8 mouse cellular contexts compared by ENCODE assay signal in genomic region chr2:131187602-131187922, GRCm38 (mm10). TPM values are rescaled to one million over a fixed set of nuclear protein-coding genes. Genes with fewer than 3 reads are reported as not detected.
A peak's percentile ranks its signal among the peaks of the same experiment; 100 is the strongest.
DNase-seq lines count a peak whose midpoint lies in the region; ATAC-seq lines count a peak whose summit lies in the region.

No protein-coding gene starts in this region.

- H3K4me2 ChIP-seq in kidney, embryonic 16.5 days (replicated peaks; ENCODE audit: low read depth, low read length) = peak overlapping the region; percentile 89
- H3K4me2 ChIP-seq in embryonic facial prominence, embryonic 12.5 days (replicated peaks) = peak overlapping the region; percentile 83
- peak overlapping the region; percentile 81 for H3K4me2 ChIP-seq in intestine, embryonic 15.5 days (replicated peaks)
- peak overlapping the region; percentile 74 for H3K4me2 ChIP-seq in neural tube, embryonic 11.5 days (ENCODE audit: low read depth)

- peak overlapping the region; percentile 85 for H3K27ac ChIP-seq in kidney, embryonic 16.5 days (ENCODE audit: low read length)
- H3K27ac ChIP-seq in embryonic facial prominence, embryonic 12.5 days = no peak overlapping the region
- peak overlapping the region; percentile 64 for H3K27ac ChIP-seq in intestine, embryonic 15.5 days
- H3K27ac ChIP-seq in neural tube, embryonic 11.5 days (ENCODE audit: low read depth, low read length) = peak overlapping the region; percentile 29; the same call in 1 of the 2 replicates

- WGBS in kidney, embryonic 16.5 days = 27% methylated on average over 3 of the region's 3 CpGs
- WGBS in embryonic facial prominence, embryonic 12.5 days = 20% methylated on average over 3 of the region's 3 CpGs
- 28% methylated on average over 3 of the region's 3 CpGs for WGBS in intestine, embryonic 15.5 days
- 22% methylated on average over 3 of the region's 3 CpGs for WGBS in neural tube, embryonic 11.5 days

- H3K36me3 ChIP-seq in kidney, embryonic 16.5 days (ENCODE audit: insufficient read depth, low read length) = peaks cover 12% of the 10 kb centered on the region
- peaks cover 15% of the 10 kb centered on the region for H3K36me3 ChIP-seq in embryonic facial prominence, embryonic 12.5 days
- H3K36me3 ChIP-seq in intestine, embryonic 15.5 days = peaks cover 9% of the 10 kb centered on the region; the same call in 1 of the 2 replicates
- H3K36me3 ChIP-seq in neural tube, embryonic 11.5 days (ENCODE audit: control insufficient read depth, insufficient read depth, low read length) = peaks cover 3% of the 10 kb centered on the region; the same call in 1 of the 2 replicates

- H3K9me3 ChIP-seq in kidney, embryonic 16.5 days (ENCODE audit: low read length) = no peaks in the 10 kb centered on the region
- H3K9me3 ChIP-seq in embryonic facial prominence, embryonic 12.5 days = no peaks in the 10 kb centered on the region
- H3K9me3 ChIP-seq in intestine, embryonic 15.5 days = no peaks in the 10 kb centered on the region
- no peaks in the 10 kb centered on the region for H3K9me3 ChIP-seq in neural tube, embryonic 11.5 days (ENCODE audit: control insufficient read depth, low read length)

- ATAC-seq in kidney, embryonic 16.5 days (ENCODE audit: low FRiP score, low TSS enrichment) = 0 out of 2 replicates have a peak, but pooled peaks have one; percentile 0
- ATAC-seq in embryonic facial prominence, embryonic 12.5 days (ENCODE audit: insufficient number of reproducible peaks, insufficient read depth, low FRiP score, low TSS enrichment) = no peak
- ATAC-seq in intestine, embryonic 15.5 days = no peak
- no peak for ATAC-seq in neural tube, embryonic 11.5 days (ENCODE audit: insufficient read depth, low FRiP score, low TSS enrichment)

- H3K9ac ChIP-seq in kidney, embryonic 16.5 days (replicated peaks; ENCODE audit: low read length) = peak overlapping the region; percentile 85
- peak overlapping the region; percentile 71; the same call in 1 of the 2 replicates for H3K9ac ChIP-seq in embryonic facial prominence, embryonic 12.5 days
- peak overlapping the region; percentile 61 for H3K9ac ChIP-seq in intestine, embryonic 15.5 days
- peak overlapping the region; percentile 79 for H3K9ac ChIP-seq in neural tube, embryonic 11.5 days (ENCODE audit: low read length)

- no peak for DNase-seq in kidney, postnatal 36 days
- DNase-seq in neural tube, embryonic 11.5 days (ENCODE audit: low spot score) = no peak
- DNase-seq in urinary bladder, postnatal 25 days (ENCODE audit: low spot score) = no peak
- no peak for DNase-seq in adrenal gland, adult 2 months
- no peak for DNase-seq in left cerebral cortex, adult 11 months (ENCODE audit: low spot score)

- H3K4me1 ChIP-seq in kidney, embryonic 16.5 days (ENCODE audit: insufficient read depth, low read length) = peaks cover 30% of the 10 kb centered on the region
- H3K4me1 ChIP-seq in embryonic facial prominence, embryonic 12.5 days = peaks cover 35% of the 10 kb centered on the region
- peaks cover 17% of the 10 kb centered on the region for H3K4me1 ChIP-seq in intestine, embryonic 15.5 days (replicated peaks)
- peaks cover 24% of the 10 kb centered on the region for H3K4me1 ChIP-seq in neural tube, embryonic 11.5 days (ENCODE audit: control insufficient read depth, insufficient read depth, low read length)

- H3K27me3 ChIP-seq in kidney, embryonic 16.5 days (ENCODE audit: insufficient read depth, low read length) = no peaks in the 10 kb centered on the region
- H3K27me3 ChIP-seq in embryonic facial prominence, embryonic 12.5 days = 0 out of 2 replicates have a peak, but pooled peaks cover 4% of the 10 kb centered on the region
- H3K27me3 ChIP-seq in intestine, embryonic 15.5 days (replicated peaks) = no peaks in the 10 kb centered on the region
- no peaks in the 10 kb centered on the region for H3K27me3 ChIP-seq in neural tube, embryonic 11.5 days (ENCODE audit: control insufficient read depth, insufficient read depth, low read length)

- H3K4me3 ChIP-seq in kidney, embryonic 16.5 days (ENCODE audit: low read length) = peak overlapping the region; percentile 75
- H3K4me3 ChIP-seq in embryonic facial prominence, embryonic 12.5 days = peak overlapping the region; percentile 63
- peak overlapping the region; percentile 54 for H3K4me3 ChIP-seq in intestine, embryonic 15.5 days (replicated peaks)
- H3K4me3 ChIP-seq in neural tube, embryonic 11.5 days (ENCODE audit: low read depth, low read length) = peak overlapping the region; percentile 62

RNA-seq across cellular contexts. Expression of gene Spef1, which starts 0.5 kb away (rescaled TPM):
- polyA plus RNA-seq in kidney, embryonic 16.5 days (2015; fragmentation: Nextera tagmentation; extraction: Ambion mirVana) = 3.3 and 4.7 TPM in 2 replicates
- 4.9 and 5.2 TPM in 2 replicates for polyA plus RNA-seq in embryonic facial prominence, embryonic 12.5 days (2016; fragmentation: Nextera tagmentation; extraction: Ambion mirVana)
- 3.9 and 4.3 TPM in 2 replicates for polyA plus RNA-seq in intestine, embryonic 15.5 days (2015; fragmentation: Nextera tagmentation; extraction: Ambion mirVana)
- 5.8 and 6.0 TPM in 2 replicates for polyA plus RNA-seq in neural tube, embryonic 11.5 days (2014; fragmentation: Nextera tagmentation; extraction: Ambion mirVana)
- total RNA-seq in adrenal gland, adult 2 months (2021) = 1 to 10 TPM; 4.3 to 5.4 TPM
- 4.8 and 5.3 TPM in 2 replicates for polyA plus RNA-seq in adrenal gland, adult 2 months (2012; rRNA removed)

RNA-seq across cellular contexts. Expression of gene Cdc25b, which starts 0.8 kb away (rescaled TPM):
- 73.8 and 87.0 TPM in 2 replicates for polyA plus RNA-seq in kidney, embryonic 16.5 days (2015; fragmentation: Nextera tagmentation; extraction: Ambion mirVana)
- 48.8 and 52.3 TPM in 2 replicates for polyA plus RNA-seq in embryonic facial prominence, embryonic 12.5 days (2016; fragmentation: Nextera tagmentation; extraction: Ambion mirVana)
- polyA plus RNA-seq in intestine, embryonic 15.5 days (2015; fragmentation: Nextera tagmentation; extraction: Ambion mirVana) = 44.6 and 49.8 TPM in 2 replicates
- polyA plus RNA-seq in neural tube, embryonic 11.5 days (2014; fragmentation: Nextera tagmentation; extraction: Ambion mirVana) = 108 and 115 TPM in 2 replicates
- total RNA-seq in adrenal gland, adult 2 months (2021) = 1 to 10 TPM; 3.4 to 5.5 TPM
- 7.7 and 9.7 TPM in 2 replicates for polyA plus RNA-seq in adrenal gland, adult 2 months (2012; rRNA removed)

RNA-seq across cellular contexts. Expression of gene Cenpb, which starts 7.7 kb away (rescaled TPM):
- polyA plus RNA-seq in kidney, embryonic 16.5 days (2015; fragmentation: Nextera tagmentation; extraction: Ambion mirVana) = 9.7 and 10.1 TPM in 2 replicates
- 12.6 and 14.8 TPM in 2 replicates for polyA plus RNA-seq in embryonic facial prominence, embryonic 12.5 days (2016; fragmentation: Nextera tagmentation; extraction: Ambion mirVana)
- 12.5 and 12.6 TPM in 2 replicates for polyA plus RNA-seq in intestine, embryonic 15.5 days (2015; fragmentation: Nextera tagmentation; extraction: Ambion mirVana)
- polyA plus RNA-seq in neural tube, embryonic 11.5 days (2014; fragmentation: Nextera tagmentation; extraction: Ambion mirVana) = 10.3 and 10.8 TPM in 2 replicates
- 10 to 100 TPM; 47.7 to 88.5 TPM for total RNA-seq in adrenal gland, adult 2 months (2021)
- 94.5 and 107 TPM in 2 replicates for polyA plus RNA-seq in adrenal gland, adult 2 months (2012; rRNA removed)

RNA-seq across cellular contexts. Expression of gene Ap5s1, which starts 19.3 kb away (rescaled TPM):
- polyA plus RNA-seq in kidney, embryonic 16.5 days (2015; fragmentation: Nextera tagmentation; extraction: Ambion mirVana) = 30.2 and 30.9 TPM in 2 replicates
- 29.7 and 31.5 TPM in 2 replicates for polyA plus RNA-seq in embryonic facial prominence, embryonic 12.5 days (2016; fragmentation: Nextera tagmentation; extraction: Ambion mirVana)
- 22.0 and 26.1 TPM in 2 replicates for polyA plus RNA-seq in intestine, embryonic 15.5 days (2015; fragmentation: Nextera tagmentation; extraction: Ambion mirVana)
- 27.6 and 29.0 TPM in 2 replicates for polyA plus RNA-seq in neural tube, embryonic 11.5 days (2014; fragmentation: Nextera tagmentation; extraction: Ambion mirVana)
- 10 to 100 TPM; 13.7 to 20.2 TPM for total RNA-seq in adrenal gland, adult 2 months (2021)
- 89.8 and 91.7 TPM in 2 replicates for polyA plus RNA-seq in adrenal gland, adult 2 months (2012; rRNA removed)

RNA-seq across cellular contexts. Expression of gene 1700037H04Rik, which starts 27.7 kb away (rescaled TPM):
- polyA plus RNA-seq in kidney, embryonic 16.5 days (2015; fragmentation: Nextera tagmentation; extraction: Ambion mirVana) = 98.2 and 101 TPM in 2 replicates
- 74.1 and 79.5 TPM in 2 replicates for polyA plus RNA-seq in embryonic facial prominence, embryonic 12.5 days (2016; fragmentation: Nextera tagmentation; extraction: Ambion mirVana)
- polyA plus RNA-seq in intestine, embryonic 15.5 days (2015; fragmentation: Nextera tagmentation; extraction: Ambion mirVana) = 98.6 and 110 TPM in 2 replicates
- 126 and 130 TPM in 2 replicates for polyA plus RNA-seq in neural tube, embryonic 11.5 days (2014; fragmentation: Nextera tagmentation; extraction: Ambion mirVana)
- total RNA-seq in adrenal gland, adult 2 months (2021) = 100 to 1,000 TPM; 114 to 123 TPM
- polyA plus RNA-seq in adrenal gland, adult 2 months (2012; rRNA removed) = 195 and 319 TPM in 2 replicates
